Mouse (Mus musculus) ES-CJ7 (cell line): ENCODE results near the gene Ntng2.

Source experiments
- DNase-seq: peaks from one replicate; pipeline ENCODE4 v3.0.0; 2011; ENCODE audit warnings: low read depth, low spot score

Ntng2 gene

GRCm38 (mm10) chr2:29191216-29192215 lies 61.3 kb downstream of the Ntng2 start:
- DNase-seq: no peak

DNA sequence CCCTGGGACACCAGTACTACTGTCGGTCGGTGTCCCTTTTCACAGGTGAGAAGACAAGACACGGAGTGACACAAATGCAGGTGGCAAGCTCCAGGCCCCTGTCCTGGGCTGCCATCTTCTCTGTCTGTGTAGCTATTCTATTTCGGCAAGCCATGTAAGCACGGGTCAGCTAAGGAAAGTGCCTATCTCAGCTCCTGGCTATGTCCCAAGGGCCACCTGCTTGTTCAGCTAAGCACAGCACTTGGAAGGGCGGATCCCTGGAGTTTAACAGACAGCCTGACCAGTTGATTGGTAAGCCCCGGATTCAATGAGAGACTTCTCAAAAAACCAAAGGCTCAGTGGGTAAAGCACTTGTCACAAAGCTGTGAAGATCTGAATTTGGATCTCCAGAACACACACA lies 62.4 kb downstream of the Ntng2 start:
- DNase-seq: no peak

GRCm38 (mm10) chr2:29186209-29186608 lies 66.6 kb downstream of the Ntng2 start:
- no peak for DNase-seq

GRCm38 (mm10) chr2:29183266-29183924 lies 69.4 kb downstream of the Ntng2 start:
- DNase-seq: no peak

GRCm38 (mm10) chr2:29181111-29181510 lies 71.7 kb downstream of the Ntng2 start:
- DNase-seq: no peak

GRCm38 (mm10) chr2:29179810-29180209 lies 73.0 kb downstream of the Ntng2 start:
- no peak for DNase-seq

DNA sequence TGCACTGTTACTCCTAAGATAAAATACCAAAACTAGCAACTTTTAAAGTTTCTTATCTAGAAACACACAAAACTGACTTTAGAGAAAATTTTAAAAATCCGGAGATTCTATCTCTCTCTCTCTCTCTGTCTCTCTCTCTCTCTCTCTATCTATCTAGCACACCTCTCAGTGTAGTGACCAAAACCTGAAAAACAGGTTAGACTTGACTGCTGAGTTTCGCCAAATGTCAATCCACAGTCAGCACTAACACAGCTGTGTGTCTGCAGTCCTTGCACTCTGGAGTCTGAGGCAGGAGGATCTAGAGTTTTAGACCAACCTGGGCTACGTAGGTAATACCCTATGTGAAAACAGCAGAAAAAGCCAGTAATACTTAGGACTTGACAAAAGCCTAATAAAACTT lies 77.9 kb downstream of the Ntng2 start:
- no peak for DNase-seq

DNA sequence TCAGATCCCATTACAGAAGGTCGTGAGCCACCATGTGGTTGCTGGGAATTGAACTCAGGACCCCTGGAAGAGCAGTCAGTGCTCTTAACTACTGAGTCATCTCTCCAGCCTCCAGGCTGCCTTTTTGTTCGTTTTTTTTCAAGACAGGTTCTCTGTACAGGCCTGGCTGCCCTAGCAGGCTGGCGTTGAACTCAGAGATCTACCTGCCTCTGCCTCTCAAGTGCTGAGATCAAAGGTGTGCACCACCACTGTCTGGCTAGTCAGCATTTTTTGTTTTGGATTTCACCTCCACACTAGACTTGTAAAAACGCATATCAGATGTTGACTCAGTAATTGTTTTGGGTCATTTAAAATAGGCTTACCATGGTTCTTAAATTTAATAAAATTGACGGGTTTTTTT lies 84.7 kb downstream of the Ntng2 start:
- DNase-seq: no peak

DNA sequence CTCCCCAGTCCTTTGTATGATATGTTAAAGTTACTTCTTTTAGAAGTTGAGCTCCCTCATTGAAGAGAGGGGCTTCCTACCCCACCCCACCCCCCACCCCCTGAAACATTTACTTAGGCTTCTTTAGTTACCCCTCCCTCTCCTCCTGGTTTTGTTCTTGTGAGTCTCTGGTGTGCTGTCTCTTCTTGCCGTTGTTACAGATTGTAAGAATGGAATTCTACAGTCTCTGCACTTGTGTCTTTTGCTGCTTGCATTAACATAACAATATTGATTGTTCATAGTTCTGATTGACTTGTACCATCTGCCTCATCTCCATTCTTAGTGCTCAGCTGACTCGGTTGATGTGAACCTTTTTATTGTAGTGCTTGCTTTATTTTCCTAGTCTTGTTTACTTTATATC lies 100.9 kb downstream of the Ntng2 start:
- peak; percentile 43 for DNase-seq
